Mouse (Mus musculus) left cerebral cortex, postnatal 36 days (tissue): ENCODE results near the gene Maz. TPM values are rescaled to one million over a fixed set of nuclear protein-coding genes. Genes with fewer than 3 reads are reported as not detected.

Experiments
- DNase-seq, 2 experiments: peaks; one replicate each; pipeline ENCODE4 v3.0.0; 2021 to 2022; ENCODE audit warnings: low spot score in 2 of 2, mixed read lengths in 1 of 2
- intact Hi-C: fragments of 180-260 bp; cut with DNase I; formaldehyde crosslinking; loops from one replicate; pipeline ENCODE4 v1.15.1; 2025
- total RNA-seq, 2 experiments: library from RNA; stranded (reverse); gene quantifications; 2 replicates each; pipeline ENCODE4 v1.2.3; 2021

Gene Maz
- total RNA-seq = 100 to 1,000 TPM; 227 to 234 TPM

GRCm38 (mm10) chr7:127026984-127027726, at the start of gene Maz:
Gene Maz (minus strand): TSS chr7:127027037.
- peak; percentile 100 for DNase-seq
- intact Hi-C loops = loop anchor here (5.0 kb wide), 2 partner anchors 75 to 145 kb away; partner anchors contain the start of gene Taok2

GRCm38 (mm10) chr7:127076188-127076587, 49.4 kb upstream of the Maz start:
- intact Hi-C loops = no loop called here
- DNase-seq = no peak

- intact Hi-C loops = no loop called here
- no peak for DNase-seq
These were observed 46.4 kb upstream of the Maz start for GRCm38 (mm10) chr7:127073221-127073620.

- no peak for DNase-seq
- intact Hi-C loops = no loop called here
These were observed 44.1 kb upstream of the Maz start for GRCm38 (mm10) chr7:127070871-127071413.

- intact Hi-C loops = loop anchor here (10.0 kb wide), 1 partner anchor 108 kb away; no protein-coding TSS in a partner anchor
- no peak for DNase-seq
These were observed 39.5 kb upstream of the Maz start for GRCm38 (mm10) chr7:127066317-127066716.

- intact Hi-C loops = loop anchor here (10.0 kb wide), 1 partner anchor 109 kb away; no protein-coding TSS in a partner anchor
- no peak for DNase-seq
These were observed 38.7 kb upstream of the Maz start for GRCm38 (mm10) chr7:127065538-127065937.

- intact Hi-C loops = no loop called here
- DNase-seq = peak; percentile 7 to 31
These were observed 28.3 kb upstream of the Maz start for GRCm38 (mm10) chr7:127055026-127055585.

- peak; percentile 84 to 88 for DNase-seq
- intact Hi-C loops = no loop called here
These were observed 15.2 kb upstream of the Maz start, which contains the start of gene Kif22 for GRCm38 (mm10) chr7:127041851-127042672. Gene Kif22 (minus strand): TSS chr7:127042471.

GRCm38 (mm10) chr7:127031244-127031643, 4.4 kb upstream of the Maz start:
- intact Hi-C loops = no loop called here
- DNase-seq = no peak

GRCm38 (mm10) chr7:127030172-127030571, 3.3 kb upstream of the Maz start:
- no peak for DNase-seq
- intact Hi-C loops = no loop called here

- intact Hi-C loops = loop anchor here (5.0 kb wide), 2 partner anchors 74 to 146 kb away; partner anchors contain the start of gene Taok2
- DNase-seq = peak in 1 of 2 experiments; percentile 31
These were observed 1.0 kb upstream of the Maz start for GRCm38 (mm10) chr7:127027885-127028284.

- intact Hi-C loops = loop anchor here (5.0 kb wide), 2 partner anchors 76 to 144 kb away; partner anchors contain the start of gene Taok2
- no peak for DNase-seq
These were observed 237 bp downstream of the Maz start for GRCm38 (mm10) chr7:127026616-127026983.

GRCm38 (mm10) chr7:127026161-127026600, 656 bp downstream of the Maz start:
- DNase-seq = peak; percentile 53 to 68
- intact Hi-C loops = loop anchor here (5.0 kb wide), 2 partner anchors 76 to 144 kb away; partner anchors contain the start of gene Taok2

- intact Hi-C loops = loop anchor here (5.0 kb wide), 2 partner anchors 77 to 143 kb away; partner anchors contain the start of gene Taok2
- peak in 1 of 2 experiments; percentile 65 for DNase-seq
These were observed 1.2 kb downstream of the Maz start for GRCm38 (mm10) chr7:127025556-127026160.

- intact Hi-C loops = loop anchor here (5.0 kb wide), 2 partner anchors 77 to 143 kb away; partner anchors contain the start of gene Taok2
- DNase-seq = peak; percentile 84 to 85
These were observed 1.9 kb downstream of the Maz start for GRCm38 (mm10) chr7:127024755-127025555.

- intact Hi-C loops = no loop called here
- no peak for DNase-seq
These were observed 2.7 kb downstream of the Maz start for GRCm38 (mm10) chr7:127023896-127024690.

- intact Hi-C loops = no loop called here
- DNase-seq = no peak
These were observed 3.6 kb downstream of the Maz start for GRCm38 (mm10) chr7:127023272-127023691.
